Mouse (Mus musculus) ES-E14 (cell line): ENCODE results near the gene Cd6.

Source experiments
- ZC3H11A ChIP-seq: IDR thresholded peaks from 2 replicates; pipeline ENCODE4 v1.6.1; 2012; ENCODE audit warnings: low read depth, mild to moderate bottlenecking, inconsistent platforms, low read length, borderline replicate concordance
- ZNF384 ChIP-seq: IDR thresholded peaks from 2 replicates; pipeline ENCODE4 v1.6.1; 2012; ENCODE audit warnings: low read depth, low read length, inconsistent platforms

DNA sequence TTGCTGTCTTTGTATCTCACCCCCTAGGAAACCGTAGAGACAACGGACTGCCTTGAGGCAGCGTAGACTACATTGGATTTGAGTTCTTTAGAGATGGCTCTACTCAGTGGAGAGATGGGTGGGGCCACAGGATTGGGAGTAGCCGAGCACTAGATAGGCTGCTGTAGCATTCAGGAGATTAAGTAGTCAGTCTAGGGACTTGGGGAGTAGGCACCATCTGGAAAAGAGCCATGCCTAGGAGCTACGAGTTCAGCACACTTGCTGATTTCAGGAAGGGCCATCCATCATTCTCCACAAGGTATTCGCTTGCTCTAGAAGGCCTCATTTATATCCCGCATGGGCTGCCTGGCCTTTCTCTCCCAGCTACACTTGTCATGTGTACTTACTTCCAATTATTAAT, 16.3 kb upstream of the Cd6 start:
- TF ChIP-seq ZC3H11A (no peak), ZNF384 (no peak)
